Mouse (Mus musculus) urinary bladder, postnatal 36 days (tissue): ENCODE measurements around the gene Ddo.

ENCODE experiments used
- DNase-seq, 2 experiments: peaks; one replicate each; pipeline ENCODE4 v3.0.0; 2022; ENCODE audit warnings: low spot score in 2 of 2, mixed read lengths in 1 of 2

Gene Ddo

DNA sequence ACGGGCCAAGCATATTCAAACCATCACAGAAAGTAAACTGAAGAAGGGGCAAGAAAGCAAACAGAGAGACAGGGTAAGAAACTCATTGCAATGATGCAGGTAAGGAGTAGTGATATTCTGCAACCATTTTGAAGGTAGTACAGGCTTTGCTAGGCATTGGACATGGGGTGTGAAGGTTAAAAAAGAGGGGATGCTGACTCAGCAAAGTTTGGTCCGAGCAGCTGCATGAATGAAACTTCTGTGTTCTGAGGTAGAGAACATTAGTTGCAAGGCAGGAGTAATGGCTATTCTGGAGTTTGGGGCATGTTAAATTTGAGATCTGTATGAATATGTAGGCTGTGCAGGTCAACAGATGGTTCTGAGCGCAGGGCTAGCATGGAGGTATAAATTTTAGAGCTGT is 35.5 kb downstream of the Ddo start:
- no peak for DNase-seq

DNA sequence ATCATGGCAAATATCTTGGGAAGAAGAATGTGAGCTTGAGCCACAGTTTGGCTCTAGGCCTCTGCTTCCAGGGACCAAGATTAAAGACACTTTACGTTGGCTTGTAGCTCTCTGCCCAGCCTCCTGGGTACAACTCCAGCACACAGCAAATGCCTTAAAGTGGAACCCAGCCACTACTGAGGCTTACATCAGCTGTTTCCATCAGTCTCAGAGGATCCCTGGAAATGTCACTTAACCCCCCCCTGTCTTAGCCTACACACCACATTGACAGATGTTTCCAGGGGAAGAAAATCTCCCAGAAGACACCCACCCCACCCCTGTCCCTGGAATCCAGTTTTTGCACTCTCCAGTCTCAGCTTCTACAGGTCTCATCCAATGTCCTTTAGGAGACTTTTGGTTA is 37.1 kb downstream of the Ddo start:
- DNase-seq: no peak

DNA sequence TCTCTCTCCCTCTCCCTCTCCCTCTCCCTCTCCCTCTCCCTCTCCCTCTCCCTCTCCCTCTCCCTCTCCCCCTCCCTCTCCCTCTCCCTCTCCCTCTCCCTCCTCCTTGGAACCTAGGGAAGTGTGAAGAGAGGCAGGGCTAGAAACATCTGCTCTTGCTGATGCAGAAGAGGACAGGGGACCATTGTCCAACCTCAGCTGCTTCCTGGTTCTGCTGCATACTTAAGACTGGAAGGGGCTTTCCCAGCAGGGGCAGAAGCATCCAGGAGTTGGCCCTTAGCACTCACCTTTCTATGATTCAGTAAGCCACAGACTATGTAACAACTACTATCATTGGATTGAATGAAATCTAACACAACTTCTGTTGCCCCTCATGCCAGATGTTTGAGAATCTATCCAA is 38.8 kb downstream of the Ddo start:
- no peak for DNase-seq

DNA sequence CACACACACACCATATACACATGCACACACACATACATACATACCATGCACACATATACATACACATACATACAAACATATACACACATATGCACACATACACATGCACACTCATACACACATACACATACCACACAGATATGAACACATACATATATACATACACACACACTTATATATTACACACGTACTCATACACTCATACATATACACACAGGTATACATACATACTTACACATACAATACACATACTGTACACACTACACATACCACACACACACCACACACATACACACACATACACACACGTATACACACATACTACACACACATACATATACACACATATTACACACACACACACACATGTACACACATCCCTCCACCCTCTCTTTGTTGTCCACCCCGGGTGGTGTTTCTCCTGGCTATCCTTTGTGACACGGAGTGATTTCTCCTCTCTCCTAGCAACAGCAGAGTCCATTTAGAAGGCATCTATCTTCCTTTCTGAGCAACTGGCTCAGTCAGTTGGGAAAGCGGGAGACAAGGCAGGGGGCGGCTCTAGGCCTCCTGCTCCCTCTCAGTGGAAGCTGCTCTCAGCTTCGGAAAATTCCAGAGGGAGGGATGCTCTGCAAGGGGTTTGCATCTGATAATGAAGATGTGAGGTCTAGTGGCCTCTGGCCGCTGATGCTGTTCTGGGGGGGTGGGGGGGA is 42.9 kb downstream of the Ddo start:
- no peak for DNase-seq

DNA sequence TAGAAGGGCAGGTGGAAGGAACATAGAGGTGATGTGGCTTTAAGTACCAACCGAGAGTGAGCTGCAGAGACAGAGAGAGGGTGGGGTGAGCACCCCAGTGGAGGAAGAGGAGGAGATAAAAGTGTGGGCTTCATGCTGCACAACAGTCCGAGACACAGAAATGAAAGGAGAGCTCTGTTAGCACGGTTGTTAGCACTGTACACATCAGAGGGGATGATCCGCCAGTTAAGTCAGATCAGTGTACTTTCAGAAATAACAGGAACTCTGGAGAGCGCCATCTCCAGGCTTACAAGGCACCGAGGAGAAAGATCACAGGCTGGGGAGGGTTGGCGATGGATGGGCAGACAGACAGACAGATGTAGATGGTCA is 43.5 kb downstream of the Ddo start:
- DNase-seq: no peak

DNA sequence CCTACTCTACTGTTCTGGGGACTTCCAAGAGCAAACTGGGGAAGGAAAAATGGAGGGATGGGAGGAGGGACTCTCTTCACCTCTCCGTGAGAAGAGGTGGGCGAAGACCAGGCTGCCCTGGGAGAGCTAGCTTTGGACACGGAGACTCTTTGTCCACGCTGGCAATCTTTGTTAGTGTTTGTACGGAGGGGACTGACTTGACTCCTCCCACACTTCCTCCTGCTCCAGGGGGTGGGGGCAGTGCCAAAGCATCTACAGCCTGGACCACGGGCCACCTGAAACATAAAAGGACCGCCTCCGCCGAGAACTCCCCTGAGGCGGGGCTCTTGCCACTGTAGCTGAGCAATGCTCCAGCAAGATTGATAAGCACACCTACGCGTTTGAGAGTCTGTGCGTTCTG is 44.3 kb downstream of the Ddo start:
- DNase-seq: no peak

DNA sequence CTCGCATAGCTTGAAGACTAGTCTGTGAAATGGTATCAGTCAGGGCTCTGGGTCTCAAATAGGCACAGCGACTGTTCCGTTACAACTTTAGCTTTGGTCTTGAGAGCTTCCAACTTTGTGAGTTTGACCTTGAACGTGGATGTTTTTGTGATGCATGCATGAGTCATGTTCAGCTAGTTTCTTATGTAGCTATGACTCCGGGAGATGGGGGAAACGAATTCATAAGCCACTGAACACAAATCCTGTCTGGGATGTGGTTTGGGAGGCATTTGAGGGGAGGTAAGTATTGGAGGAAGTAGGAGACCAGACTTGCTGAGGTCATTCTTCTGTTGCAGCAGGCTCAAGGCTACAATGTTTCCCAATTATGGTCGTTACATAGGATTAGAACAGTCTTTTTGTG is 46.1 kb downstream of the Ddo start:
- no peak for DNase-seq

DNA sequence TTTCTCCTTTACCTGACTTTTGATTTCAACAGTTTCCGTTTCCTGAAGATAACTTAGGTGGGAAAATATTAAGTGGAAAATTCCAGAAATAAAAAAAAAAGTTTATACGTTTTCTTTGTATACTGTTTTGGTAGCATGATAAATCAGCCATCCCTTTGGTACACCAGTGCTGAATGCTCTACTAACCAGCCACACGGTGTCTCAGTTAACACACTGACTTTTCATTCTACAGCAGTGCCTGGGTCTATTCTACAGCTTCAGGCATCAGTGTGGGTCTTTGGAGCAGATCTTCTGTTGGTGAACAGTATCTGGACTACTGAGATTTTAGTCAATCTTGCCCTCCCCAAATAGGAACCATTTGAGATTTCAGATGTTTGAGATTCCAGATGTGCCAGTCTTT is 48.7 kb downstream of the Ddo start:
- DNase-seq: no peak

DNA sequence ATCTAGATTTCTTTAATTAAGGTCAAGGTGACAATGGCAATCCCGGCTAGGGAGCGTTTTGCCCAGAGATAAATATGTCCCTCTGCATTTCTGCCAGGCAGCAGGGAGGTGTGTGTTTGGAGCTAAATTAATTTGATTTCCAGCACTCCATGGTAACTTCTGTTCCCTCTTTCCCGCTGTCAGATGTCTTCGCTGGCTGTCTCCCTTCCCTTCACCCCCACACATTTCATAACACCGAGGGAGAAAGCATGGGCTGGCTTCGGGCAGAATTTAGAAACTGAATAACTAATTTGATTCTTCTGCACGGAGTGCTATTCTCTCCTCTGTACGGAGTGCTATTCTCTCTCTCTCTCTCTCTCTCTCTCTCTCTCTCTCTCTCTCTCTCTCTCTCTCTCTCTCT is 52.7 kb downstream of the Ddo start:
- DNase-seq: peak in 1 of 2 experiments; percentile 5

DNA sequence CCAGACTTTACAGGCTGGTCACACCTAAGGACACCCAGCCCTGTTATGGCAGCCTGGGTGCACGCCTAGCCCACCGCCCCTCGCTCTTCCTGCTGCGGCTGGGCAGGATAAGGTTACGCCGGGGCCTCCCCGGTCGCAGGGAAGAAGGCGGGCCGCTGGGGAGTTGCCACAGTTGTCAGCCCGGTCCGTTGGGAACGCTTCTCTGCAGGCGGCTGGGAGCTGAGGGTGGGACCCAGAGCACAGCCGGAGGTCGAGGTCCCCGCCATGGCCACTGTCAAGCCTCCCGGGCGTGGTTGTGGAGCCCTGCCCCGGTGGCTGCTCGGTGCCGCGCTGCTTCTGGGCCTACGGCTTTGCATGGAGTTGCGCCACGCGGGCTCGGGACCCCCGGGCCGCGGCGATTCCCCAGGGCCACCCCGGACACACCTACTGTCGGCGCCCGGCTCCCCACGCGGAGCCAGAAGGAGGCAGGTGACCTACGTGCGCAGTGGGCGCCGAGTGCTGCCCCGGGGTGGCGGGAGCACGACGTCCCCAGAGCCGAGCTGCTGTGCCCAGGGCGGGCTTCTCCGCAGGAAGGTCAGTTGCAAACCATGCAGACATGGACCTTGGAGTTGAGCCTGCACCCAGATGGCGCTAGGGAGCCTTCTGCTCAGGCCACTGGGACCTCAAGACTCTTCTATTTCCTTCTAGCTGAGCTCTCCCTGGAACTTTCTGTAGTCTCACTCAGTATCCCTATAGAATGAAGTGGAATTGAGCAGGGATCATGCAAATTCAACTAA is 53.5 kb downstream of the Ddo start, which contains the start of gene Mettl24:
Gene Mettl24 (plus strand): TSS at position 191 of the 776 bp plus-strand sequence.
- DNase-seq: peak; percentile 55 to 80

DNA sequence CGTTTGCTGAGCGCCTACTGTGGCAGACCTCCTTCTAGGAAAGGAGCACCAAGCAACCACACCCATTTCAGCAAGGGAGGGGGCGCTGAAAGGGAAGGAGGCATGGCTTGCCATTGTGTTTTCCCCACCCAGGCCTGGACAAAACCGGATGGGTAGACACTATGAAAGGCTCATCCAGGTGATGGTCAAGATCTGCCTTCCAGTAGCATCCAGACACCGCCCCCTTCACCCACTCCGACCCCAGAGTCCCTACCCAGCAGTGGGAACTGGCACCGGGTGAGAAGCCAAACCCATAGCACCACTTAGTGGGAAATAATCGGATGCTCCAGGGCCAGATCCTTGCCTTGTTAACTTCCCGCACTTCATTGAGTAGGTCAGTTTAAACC is 54.0 kb downstream of the Ddo start:
- no peak for DNase-seq

DNA sequence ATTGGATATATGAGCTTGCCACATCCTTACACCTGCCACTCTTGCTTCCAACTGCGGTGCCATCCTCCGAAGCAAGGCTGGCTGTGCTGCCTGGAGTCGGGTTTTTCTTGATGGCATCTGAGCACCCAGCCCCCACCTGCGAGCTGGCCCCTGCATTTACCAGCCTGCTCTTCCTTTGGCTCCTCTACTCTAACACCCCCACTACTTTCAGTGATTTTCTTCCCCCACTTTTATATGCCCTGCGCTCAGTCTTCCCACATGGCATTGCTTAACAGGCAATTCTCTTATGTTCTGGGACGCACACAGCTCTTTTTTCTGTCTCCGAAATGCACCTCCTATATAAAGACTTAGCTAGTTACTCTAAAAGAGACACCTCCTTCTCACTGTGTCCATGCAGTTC is 54.5 kb downstream of the Ddo start:
- DNase-seq: no peak

DNA sequence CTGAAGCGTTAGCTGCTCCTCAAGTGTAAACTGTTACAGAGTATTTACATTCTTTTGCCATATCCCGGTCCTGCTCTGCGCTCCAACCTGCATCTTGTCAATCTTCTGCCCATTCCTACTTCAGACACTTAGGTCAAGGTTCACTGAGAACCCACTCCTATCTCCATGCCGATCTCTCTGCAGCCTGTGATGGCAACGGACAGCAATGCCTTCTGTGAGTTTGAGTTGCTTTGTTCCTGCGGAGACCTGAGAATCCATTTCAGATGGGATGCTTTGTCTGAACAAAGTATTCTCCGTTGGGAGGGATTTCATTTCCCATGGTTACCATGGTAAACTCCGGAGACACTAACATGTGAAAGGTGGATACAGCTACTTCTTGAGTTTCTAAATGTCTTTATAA is 55.8 kb downstream of the Ddo start:
- no peak for DNase-seq

DNA sequence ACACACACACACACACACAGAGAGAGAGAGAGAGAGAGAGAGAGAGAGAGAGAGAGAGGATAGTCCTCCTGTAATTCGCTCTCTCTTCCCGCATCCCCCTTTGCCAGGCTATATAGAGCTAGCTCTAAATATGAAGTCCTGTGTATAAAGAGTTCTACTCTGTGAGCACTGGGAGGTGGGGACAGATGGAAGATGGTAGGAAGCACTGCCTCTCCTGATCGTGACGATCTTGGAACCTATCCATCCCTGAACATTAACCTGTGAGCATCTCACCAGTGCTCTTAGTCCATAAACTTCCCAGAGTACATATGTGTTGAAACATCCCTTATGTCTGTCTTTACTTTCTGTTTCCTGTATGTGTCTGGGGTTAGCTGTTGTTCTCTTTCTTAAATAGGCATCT is 57.2 kb downstream of the Ddo start:
- no peak for DNase-seq

DNA sequence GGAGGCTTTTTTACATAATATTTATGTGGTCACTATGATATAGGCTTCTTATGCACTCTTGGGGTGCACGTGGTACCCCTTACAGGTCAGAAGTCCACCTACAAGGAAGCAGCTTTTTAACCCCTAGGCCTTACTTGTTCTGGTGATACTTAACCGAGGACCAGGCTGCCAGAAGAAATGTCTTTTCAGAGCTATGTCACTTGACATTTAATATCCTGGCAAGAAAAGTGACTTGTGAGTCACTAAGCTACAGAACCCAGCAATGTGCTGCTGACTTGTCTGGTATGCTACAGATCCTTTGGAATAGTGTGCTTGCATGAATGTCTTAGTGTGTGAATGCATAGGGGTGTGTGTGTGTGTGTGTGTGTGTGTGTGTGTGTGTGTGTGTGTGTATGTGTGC is 57.6 kb downstream of the Ddo start:
- DNase-seq: no peak

DNA sequence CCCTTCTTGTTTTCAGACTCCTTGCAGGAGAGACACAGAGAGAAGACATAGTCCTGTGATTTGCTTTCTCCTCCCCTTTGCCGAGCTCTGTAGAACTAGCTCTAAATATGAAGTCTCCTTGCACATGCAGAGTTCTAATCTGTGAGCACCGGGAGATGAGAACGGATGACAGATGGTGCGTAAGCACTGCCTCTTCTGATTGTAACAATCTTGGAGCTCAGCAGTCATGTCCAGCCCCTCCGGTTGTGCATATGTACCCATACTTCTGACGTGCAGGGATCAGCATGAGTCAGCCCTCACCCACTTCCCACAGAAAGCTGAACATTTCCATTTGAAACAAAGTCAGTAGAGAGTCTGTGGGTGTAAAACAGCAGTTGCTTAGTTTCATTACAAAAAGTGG is 58.5 kb downstream of the Ddo start:
- DNase-seq: no peak

DNA sequence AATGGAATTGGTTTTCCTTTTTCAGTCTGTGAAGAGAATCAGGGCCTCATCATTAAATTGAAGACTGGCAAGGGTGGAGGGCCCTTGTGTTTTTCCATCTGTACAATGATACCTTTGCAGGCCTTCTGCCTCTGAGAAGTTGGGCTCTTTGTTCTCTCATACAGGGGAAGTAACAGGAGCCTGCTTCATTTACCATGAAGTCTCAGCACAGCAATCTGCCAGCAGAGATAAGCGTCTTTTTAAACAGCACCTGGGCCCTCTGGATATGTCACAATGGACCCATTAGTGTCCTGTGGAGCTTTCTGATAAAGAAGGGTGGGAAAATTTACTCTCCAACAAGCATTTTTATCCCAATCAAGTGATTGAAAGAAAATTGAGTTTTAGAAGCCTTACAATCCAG is 59.1 kb downstream of the Ddo start:
- DNase-seq: no peak

DNA sequence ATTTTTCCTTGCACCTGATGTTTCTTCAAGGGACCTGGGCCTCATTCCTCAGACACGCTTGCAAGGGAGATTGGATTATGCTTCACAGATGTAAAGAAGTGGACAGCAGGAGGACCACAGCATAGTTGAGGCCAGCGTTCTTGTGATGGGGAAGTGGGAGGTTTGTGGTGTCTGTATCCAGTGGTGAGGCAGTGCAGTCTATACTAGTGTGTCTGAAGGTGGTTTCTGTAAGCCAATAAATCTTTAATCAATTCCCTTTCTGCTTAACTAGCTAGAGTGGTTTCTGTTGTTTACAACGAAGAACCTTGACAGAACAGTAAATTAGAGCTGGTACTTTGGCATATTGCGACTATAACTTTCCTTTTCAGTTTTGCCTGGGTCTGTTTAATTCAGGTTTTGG is 68.8 kb downstream of the Ddo start:
- no peak for DNase-seq

DNA sequence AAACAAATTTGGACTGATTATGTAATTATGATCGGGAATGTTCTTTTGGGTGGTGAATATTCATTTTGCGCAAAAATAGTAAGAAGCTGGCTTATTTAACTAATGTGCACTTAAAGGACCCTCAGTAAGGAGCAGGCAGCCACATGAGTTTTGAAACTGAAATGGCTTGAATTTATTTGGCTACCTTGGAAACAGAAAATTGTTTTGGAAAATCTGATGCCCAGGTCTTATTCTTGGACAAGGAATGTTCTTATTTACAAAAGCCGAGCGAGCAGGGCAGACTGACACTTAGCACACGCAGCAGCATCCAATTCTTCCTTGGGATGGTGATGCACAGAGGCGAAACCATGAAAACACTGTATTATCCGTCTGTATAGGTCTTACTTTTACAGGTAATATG is 81.3 kb downstream of the Ddo start:
- no peak for DNase-seq

DNA sequence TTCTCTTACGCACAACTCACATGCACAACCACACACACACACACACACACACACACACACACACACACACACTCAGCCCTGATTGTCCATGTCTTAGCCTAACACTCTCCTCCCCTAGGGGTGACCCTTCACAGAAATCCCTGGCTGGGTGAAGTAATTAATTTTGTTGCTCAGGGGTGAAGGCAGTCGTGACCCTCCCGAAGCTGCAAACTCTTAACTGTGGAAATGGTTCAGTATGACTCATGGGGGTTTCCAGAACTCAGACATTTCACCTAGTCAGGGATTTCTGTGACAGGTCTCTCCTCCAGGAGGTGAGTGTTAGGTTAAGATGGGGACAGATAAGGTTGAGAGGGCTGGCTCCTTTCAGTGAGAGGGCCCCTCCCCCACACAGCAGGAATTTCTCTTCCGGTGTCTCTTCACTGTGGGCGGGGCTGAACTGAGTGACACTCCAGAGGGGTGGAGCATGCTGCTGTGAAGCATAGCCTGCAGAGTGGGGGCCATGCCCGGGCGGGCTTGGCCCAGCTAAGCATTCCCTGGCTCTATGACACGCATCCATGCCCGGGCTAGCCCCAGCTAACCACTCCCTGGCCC is 83.3 kb downstream of the Ddo start:
- DNase-seq: peak; percentile 37 to 51

DNA sequence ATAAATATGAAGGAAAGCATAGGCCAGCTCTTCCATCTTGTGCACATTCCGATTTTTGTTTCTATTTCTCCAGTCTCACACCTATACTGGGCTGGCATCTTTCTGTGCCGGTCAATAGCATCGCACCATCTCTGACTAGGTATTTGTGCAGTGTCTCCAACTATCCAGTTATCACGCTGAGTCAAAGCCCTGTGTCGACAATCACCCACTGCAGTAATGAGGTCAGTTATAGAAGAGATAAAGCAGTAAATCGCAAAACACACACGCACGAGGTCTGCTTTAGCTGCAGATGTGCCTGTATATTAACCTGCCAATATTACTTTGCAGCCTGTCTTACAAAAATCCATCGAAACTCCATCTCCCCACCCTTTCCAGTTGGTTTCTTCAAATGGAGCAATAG is 84.0 kb downstream of the Ddo start:
- no peak for DNase-seq

DNA sequence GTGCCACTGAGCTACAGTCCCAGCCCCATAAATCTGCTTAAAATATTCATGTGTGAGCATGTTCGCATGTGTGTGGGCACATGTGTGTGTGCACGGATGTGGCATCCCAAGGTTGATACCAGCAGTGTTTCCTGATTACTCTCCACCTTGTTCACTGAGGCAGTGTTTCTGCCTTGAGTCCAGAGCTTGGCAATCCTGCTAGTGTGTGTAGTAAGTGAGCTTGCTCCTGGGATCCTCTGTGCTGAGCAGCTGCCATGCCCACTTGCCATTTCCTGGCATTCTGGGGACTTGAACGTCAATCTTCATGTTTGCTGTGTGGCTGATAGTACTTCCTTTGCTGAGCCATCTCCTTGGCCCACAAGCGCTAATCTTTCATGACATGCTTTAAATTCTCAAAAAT is 85.3 kb downstream of the Ddo start:
- DNase-seq: peak in 1 of 2 experiments; percentile 6

DNA sequence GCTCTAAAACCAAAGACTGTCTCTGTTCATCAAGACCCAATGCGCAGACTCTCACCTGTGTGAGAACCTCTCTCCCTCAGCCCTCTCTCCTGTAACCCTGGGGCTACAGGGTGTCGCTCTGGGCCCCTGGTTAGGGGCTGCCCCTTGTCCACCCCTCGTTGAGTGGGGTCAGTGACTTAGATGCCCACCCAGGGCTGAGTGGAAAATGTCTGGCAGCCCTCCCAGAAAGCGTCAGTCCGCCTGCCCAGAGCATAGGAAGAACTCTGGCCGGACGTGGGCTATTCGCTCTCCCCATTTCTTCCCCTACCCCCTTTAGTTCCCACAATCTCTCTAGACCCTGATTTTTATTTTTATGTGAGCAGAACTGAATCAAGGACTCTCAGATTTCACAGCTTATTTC is 86.5 kb downstream of the Ddo start:
- no peak for DNase-seq
